Mouse (Mus musculus) embryonic facial prominence, embryonic 13.5 days (tissue): ENCODE measurements around the gene Crybg1. TPM values are rescaled to one million over a fixed set of nuclear protein-coding genes. Genes with fewer than 3 reads are reported as not detected.

Experiments
- ATAC-seq: fragments of 200-750 bp; cut with Nextera tagmentation; 2 replicates; pipeline ENCODE4 v1.8.0; 2017; ENCODE audit warnings: low read depth; ENCODE audit not compliant: insufficient number of reproducible peaks, insufficient read depth, low FRiP score, low TSS enrichment
- H3K27ac ChIP-seq: fragments of 300-500 bp; sonication (generic); 2 replicates; pipeline ENCODE4 v1.5.1; 2015; ENCODE audit warnings: moderate library complexity, mild to moderate bottlenecking, inconsistent platforms
- H3K27me3 ChIP-seq: fragments of 300-500 bp; sonication (generic); 2 replicates; pipeline ENCODE4 v1.6.1; 2015; ENCODE audit warnings: mild to moderate bottlenecking, inconsistent platforms
- H3K36me3 ChIP-seq: fragments of 300-500 bp; sonication (generic); 2 replicates; pipeline ENCODE4 v1.6.1; 2015; ENCODE audit warnings: mild to moderate bottlenecking, inconsistent platforms
- H3K4me1 ChIP-seq: fragments of 300-500 bp; sonication (generic); 2 replicates; pipeline ENCODE4 v1.6.1; 2015; ENCODE audit warnings: inconsistent platforms
- H3K4me2 ChIP-seq: fragments of 300-500 bp; sonication (generic); 2 replicates; pipeline ENCODE4 v1.6.1; 2015; ENCODE audit warnings: moderate library complexity, mild to moderate bottlenecking, inconsistent platforms
- H3K4me3 ChIP-seq: fragments of 300-500 bp; sonication (generic); 2 replicates; pipeline ENCODE4 v1.5.1; 2015; ENCODE audit warnings: mild to moderate bottlenecking, inconsistent platforms
- H3K9ac ChIP-seq: fragments of 300-500 bp; sonication (generic); 2 replicates; pipeline ENCODE4 v1.6.1; 2015; ENCODE audit warnings: mild to moderate bottlenecking, inconsistent platforms
- H3K9me3 ChIP-seq: fragments of 300-500 bp; sonication (generic); 2 replicates; pipeline ENCODE4 v1.6.1; 2016; ENCODE audit warnings: inconsistent platforms
- WGBS: fragments of 180-500 bp; shearing (Covaris S2); methylation state at CpG from one replicate; pipeline ENCODE4 v1.1.7; 2015; ENCODE audit warnings: mixed read lengths; 5-methylcytosine and 5-hydroxymethylcytosine counted together
- polyA plus RNA-seq: library from polyadenylated mRNA; unstranded; fragments of >200 nt; fragmentation: Nextera tagmentation; extraction: Ambion mirVana; gene quantifications from 2 replicates; pipeline ENCODE4 v1.2.1, GENCODE M21; 2015

Crybg1 gene
- polyA plus RNA-seq, 1 experiment from 2014 or later = 1.5 TPM

- H3K27me3 ChIP-seq = peaks cover 75% of the 10 kb centered on the region
- peak overlapping the region; percentile 78 for H3K4me2 ChIP-seq
- H3K4me1 ChIP-seq = peaks cover 35% of the 10 kb centered on the region
- H3K9ac ChIP-seq = peak overlapping the region; percentile 69
- no peaks in the 10 kb centered on the region for H3K9me3 ChIP-seq
- under 1% methylated on average over 68 of the region's 68 CpGs for WGBS
- H3K4me3 ChIP-seq = peak overlapping the region; percentile 64
- H3K27ac ChIP-seq = no peak overlapping the region
- ATAC-seq = no peak
- no peaks in the 10 kb centered on the region for H3K36me3 ChIP-seq
Observed at GRCm38 (mm10) chr10:44003551-44004151, 145.0 kb downstream of the Crybg1 start.

- H3K36me3 ChIP-seq = no peaks in the 10 kb centered on the region
- ATAC-seq = no peak
- peak overlapping the region; percentile 64 for H3K4me3 ChIP-seq
- 3% methylated on average over 11 of the region's 11 CpGs for WGBS
- peak overlapping the region; percentile 69 for H3K9ac ChIP-seq
- peaks cover 35% of the 10 kb centered on the region for H3K4me1 ChIP-seq
- no peak overlapping the region for H3K27ac ChIP-seq
- peaks cover 73% of the 10 kb centered on the region for H3K27me3 ChIP-seq
- H3K9me3 ChIP-seq = no peaks in the 10 kb centered on the region
- peak overlapping the region; percentile 78 for H3K4me2 ChIP-seq
Observed at GRCm38 (mm10) chr10:44002995-44003524, 145.6 kb downstream of the Crybg1 start.

GRCm38 (mm10) chr10:44002004-44002940 is 146.4 kb downstream of the Crybg1 start:
- no peak overlapping the region for H3K27ac ChIP-seq
- H3K36me3 ChIP-seq = no peaks in the 10 kb centered on the region
- H3K4me1 ChIP-seq = peaks cover 35% of the 10 kb centered on the region
- H3K4me3 ChIP-seq = no peak overlapping the region
- ATAC-seq = no peak
- H3K4me2 ChIP-seq = no peak overlapping the region
- no peaks in the 10 kb centered on the region for H3K9me3 ChIP-seq
- 12% methylated on average over 14 of the region's 14 CpGs for whole genome bisulfite sequencing
- no peak overlapping the region for H3K9ac ChIP-seq
- H3K27me3 ChIP-seq = peaks cover 70% of the 10 kb centered on the region

GRCm38 (mm10) chr10:44000156-44000865 is 148.3 kb downstream of the Crybg1 start:
- H3K27me3 ChIP-seq = peaks cover 51% of the 10 kb centered on the region
- ATAC-seq = no peak
- H3K36me3 ChIP-seq = no peaks in the 10 kb centered on the region
- H3K9ac ChIP-seq = no peak overlapping the region
- no peak overlapping the region for H3K4me2 ChIP-seq
- WGBS = 52% methylated on average over 2 of the region's 2 CpGs
- H3K4me1 ChIP-seq = peaks cover 24% of the 10 kb centered on the region
- no peak overlapping the region for H3K4me3 ChIP-seq
- no peak overlapping the region for H3K27ac ChIP-seq
- H3K9me3 ChIP-seq = no peaks in the 10 kb centered on the region

GRCm38 (mm10) chr10:43998503-43999082 is 150.1 kb downstream of the Crybg1 start:
- no peak for ATAC-seq
- no peaks in the 10 kb centered on the region for H3K9me3 ChIP-seq
- H3K4me1 ChIP-seq = peaks cover 10% of the 10 kb centered on the region
- H3K27ac ChIP-seq = no peak overlapping the region
- no peaks in the 10 kb centered on the region for H3K36me3 ChIP-seq
- no peak overlapping the region for H3K9ac ChIP-seq
- peaks cover 33% of the 10 kb centered on the region for H3K27me3 ChIP-seq
- H3K4me2 ChIP-seq = no peak overlapping the region
- H3K4me3 ChIP-seq = no peak overlapping the region
- 78% methylated on average over 8 of the region's 8 CpGs for WGBS

- H3K36me3 ChIP-seq = no peaks in the 10 kb centered on the region
- 77% methylated on average over 9 of the region's 9 CpGs for WGBS
Observed at GRCm38 (mm10) chr10:43998023-43998422, 150.6 kb downstream of the Crybg1 start.

GRCm38 (mm10) chr10:43997276-43997675 is 151.4 kb downstream of the Crybg1 start:
- no peak overlapping the region for H3K27ac ChIP-seq
- H3K4me1 ChIP-seq = no peaks in the 10 kb centered on the region
- WGBS = 81% methylated on average over 10 of the region's 10 CpGs
- no peaks in the 10 kb centered on the region for H3K9me3 ChIP-seq
- peaks cover 20% of the 10 kb centered on the region for H3K27me3 ChIP-seq
- no peak overlapping the region for H3K4me3 ChIP-seq
- H3K9ac ChIP-seq = no peak overlapping the region
- no peak overlapping the region for H3K4me2 ChIP-seq
- ATAC-seq = no peak
- H3K36me3 ChIP-seq = no peaks in the 10 kb centered on the region

More at GRCm38 (mm10) chr10:43998023-43998422, 150.6 kb downstream of the Crybg1 start:
- H3K4me1 ChIP-seq = peaks cover 5% of the 10 kb centered on the region; the same call in 1 of the 2 replicates
- no peak for ATAC-seq
- no peaks in the 10 kb centered on the region for H3K9me3 ChIP-seq
- no peak overlapping the region for H3K9ac ChIP-seq
- no peak overlapping the region for H3K4me3 ChIP-seq
- H3K27ac ChIP-seq = no peak overlapping the region
- peaks cover 28% of the 10 kb centered on the region for H3K27me3 ChIP-seq
- no peak overlapping the region for H3K4me2 ChIP-seq

- 76% methylated on average over 10 of the region's 10 CpGs for WGBS
Observed at GRCm38 (mm10) chr10:43995858-43996650, 152.6 kb downstream of the Crybg1 start.

GRCm38 (mm10) chr10:43993198-43993597 is 155.5 kb downstream of the Crybg1 start:
- ATAC-seq = no peak
- no peak overlapping the region for H3K4me3 ChIP-seq

More at GRCm38 (mm10) chr10:43995858-43996650, 152.6 kb downstream of the Crybg1 start:
- no peak overlapping the region for H3K4me2 ChIP-seq
- no peak for ATAC-seq
- H3K9ac ChIP-seq = no peak overlapping the region
- no peaks in the 10 kb centered on the region for H3K36me3 ChIP-seq
- no peak overlapping the region for H3K4me3 ChIP-seq
- H3K27ac ChIP-seq = no peak overlapping the region
- no peaks in the 10 kb centered on the region for H3K4me1 ChIP-seq
- peaks cover 8% of the 10 kb centered on the region for H3K27me3 ChIP-seq
- no peaks in the 10 kb centered on the region for H3K9me3 ChIP-seq

GRCm38 (mm10) chr10:43992506-43992905 is 156.1 kb downstream of the Crybg1 start:
- Histone ChIP-seq H3K27ac (no peak overlapping the region), H3K9ac (no peak overlapping the region), H3K4me3 (no peak overlapping the region), H3K4me2 (no peak overlapping the region), H3K4me1 (no peaks in the 10 kb centered on the region), H3K27me3 (no peaks in the 10 kb centered on the region), H3K36me3 (no peaks in the 10 kb centered on the region), H3K9me3 (no peaks in the 10 kb centered on the region)
- no peak for ATAC-seq
- WGBS = 78% methylated on average over 5 of the region's 5 CpGs

More at GRCm38 (mm10) chr10:43993198-43993597, 155.5 kb downstream of the Crybg1 start:
- Histone ChIP-seq H3K27ac (no peak overlapping the region), H3K36me3 (no peaks in the 10 kb centered on the region), H3K4me2 (no peak overlapping the region), H3K9ac (no peak overlapping the region), H3K9me3 (no peaks in the 10 kb centered on the region), H3K27me3 (no peaks in the 10 kb centered on the region), H3K4me1 (no peaks in the 10 kb centered on the region)
- 28% methylated on average over 6 of the region's 6 CpGs for WGBS
